Mouse (Mus musculus): ENCODE data around the gene Endod1.

The Endod1 gene

DNA sequence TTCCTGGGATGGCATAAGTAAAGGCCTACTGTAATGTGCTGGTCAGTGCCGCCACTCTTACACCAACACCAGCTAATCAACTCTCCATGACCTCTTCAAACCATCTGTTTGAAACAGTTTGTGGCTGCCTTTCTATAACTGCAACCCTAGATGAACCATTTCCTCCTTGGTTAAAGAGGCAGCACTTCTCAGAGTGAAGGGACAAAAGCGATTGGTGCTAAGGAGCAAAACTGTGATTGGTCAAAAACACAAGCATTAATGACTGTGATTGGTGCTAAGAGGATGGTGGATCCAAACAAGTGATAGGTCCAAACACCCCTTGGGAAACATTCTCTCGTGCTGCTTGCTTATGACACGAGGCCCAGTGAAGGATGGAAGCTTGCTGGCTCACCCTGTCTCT lies 45.5 kb downstream of the Endod1 start:
- no peak for DNase-seq (ENCODE audit: low read depth in 2 of 2, low spot score in 2 of 2)

DNA sequence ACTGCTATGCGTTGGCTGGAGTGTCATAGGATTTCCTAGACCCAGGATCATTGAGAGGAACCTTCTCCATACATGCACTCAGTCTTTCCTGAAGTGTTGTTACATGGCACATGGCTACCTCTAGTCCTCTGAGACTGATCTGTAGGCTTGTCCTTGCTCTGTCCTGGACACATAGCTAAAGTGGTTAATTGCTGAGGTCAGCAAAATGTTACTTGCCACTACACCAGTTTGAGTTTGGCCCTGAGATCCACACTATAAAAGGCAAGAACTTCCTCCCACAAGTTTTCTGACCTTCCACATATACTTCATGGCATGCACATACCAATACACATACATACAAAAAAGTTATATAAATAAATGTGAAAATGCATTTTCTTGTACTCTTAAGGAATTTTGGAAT lies 64.7 kb downstream of the Endod1 start:
- DNase-seq (ENCODE audit: low read depth in 2 of 2, low spot score in 2 of 2), result no peak

DNA sequence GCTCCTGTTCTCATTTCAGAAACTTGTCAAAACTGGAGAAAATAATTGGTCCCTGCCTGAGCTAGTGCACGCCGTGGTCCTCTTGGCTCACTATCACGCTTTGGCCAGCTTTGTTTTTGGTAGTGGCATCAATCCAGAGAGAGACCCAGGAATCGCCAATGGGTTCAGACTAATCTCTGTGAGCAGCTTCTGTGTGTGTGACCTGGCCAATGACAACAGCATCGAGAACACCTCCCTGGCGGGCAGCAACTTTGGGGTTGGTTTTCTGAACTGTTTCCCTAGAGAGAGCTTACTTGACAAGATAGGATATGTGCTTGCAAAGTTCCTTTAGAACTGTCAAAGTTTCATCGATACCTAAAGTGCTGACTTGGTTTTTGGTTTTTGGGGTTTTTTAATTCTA lies 66.8 kb downstream of the Endod1 start:
- DNase-seq (ENCODE audit: low read depth in 2 of 2, low spot score in 2 of 2), result no peak

DNA sequence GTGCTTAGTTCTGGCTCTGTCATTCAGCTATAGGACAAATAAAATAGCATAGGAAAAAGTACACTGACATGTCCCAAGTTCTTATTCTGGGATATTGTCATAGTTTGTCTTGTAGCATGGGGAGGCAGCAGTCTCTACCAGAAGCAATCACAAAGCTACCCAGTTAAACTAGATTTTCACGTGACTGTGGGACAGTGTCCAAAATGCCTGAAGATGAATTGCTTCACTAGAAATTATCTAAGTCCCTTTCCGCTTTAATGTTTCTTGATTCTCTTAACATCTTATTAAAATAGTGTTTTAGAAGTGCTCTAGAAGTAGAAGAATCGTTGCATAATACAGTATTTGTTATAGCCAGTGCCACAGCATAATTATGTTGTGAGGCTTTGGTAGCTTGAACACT lies 67.3 kb downstream of the Endod1 start:
- no peak for DNase-seq (ENCODE audit: low read depth in 2 of 2, low spot score in 2 of 2)

DNA sequence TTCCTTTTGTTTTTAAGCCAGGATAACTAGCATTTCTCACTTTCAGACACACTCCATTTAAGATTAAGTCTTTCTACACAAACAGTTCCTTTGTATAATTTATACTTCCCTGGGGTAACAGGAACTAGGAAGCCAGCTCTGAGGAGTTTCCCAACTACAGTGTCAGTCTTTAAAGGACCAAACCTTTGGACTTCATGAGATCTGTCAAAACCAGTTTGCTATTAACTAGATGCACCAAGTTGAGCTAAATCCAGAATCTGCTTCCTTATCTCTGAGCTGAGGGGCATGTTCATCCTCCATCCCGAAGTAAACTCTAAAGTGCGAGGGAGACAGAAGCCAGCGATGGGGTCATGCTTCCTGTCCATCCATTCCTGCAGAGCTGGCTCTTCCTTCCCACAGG lies 74.0 kb downstream of the Endod1 start:
- DNase-seq (ENCODE audit: low read depth in 2 of 2, low spot score in 2 of 2), result no peak

DNA sequence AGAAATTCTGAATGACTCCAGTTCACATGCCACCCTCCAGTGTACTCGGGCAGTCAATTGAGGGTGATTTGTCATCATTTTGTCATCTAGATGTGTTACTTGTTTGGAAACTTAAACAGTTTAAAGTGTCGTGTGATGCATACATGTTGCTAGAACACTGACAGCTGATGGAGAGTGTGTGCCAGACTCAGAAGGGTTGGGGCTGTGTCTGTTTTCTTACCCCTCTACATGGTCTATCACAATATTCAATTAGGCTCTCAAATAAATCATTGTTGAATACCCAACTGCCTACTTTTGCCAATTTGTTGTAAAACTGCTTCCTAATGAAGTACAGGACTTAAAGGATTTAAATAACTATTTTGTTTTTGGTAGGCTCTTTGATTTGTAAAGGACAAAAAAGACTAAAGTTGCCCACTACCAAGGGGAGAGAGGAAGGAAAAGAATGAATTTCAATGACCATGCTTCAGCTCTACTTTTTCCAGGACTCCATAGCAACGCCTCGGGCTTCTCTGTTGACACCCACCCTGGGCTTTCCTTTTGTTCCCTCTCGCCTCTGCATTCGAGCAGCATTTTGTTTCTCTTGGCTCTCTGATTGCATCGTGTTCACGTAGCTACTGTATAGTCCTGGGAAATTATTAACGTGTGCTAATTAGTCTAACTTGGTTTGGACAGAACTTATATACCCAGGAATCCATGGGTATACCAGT lies 76.9 kb downstream of the Endod1 start:
- DNase-seq (ENCODE audit: low read depth in 2 of 2, low spot score in 2 of 2), result no peak
